Mouse (Mus musculus) kidney, embryonic 14.5 days (tissue): ENCODE data around the gene Foxp1. TPM values are rescaled to one million over a fixed set of nuclear protein-coding genes. Genes with fewer than 3 reads are reported as not detected.
A peak's percentile ranks its signal among the peaks of the same experiment; 100 is the strongest.

ENCODE experiments used
- ATAC-seq: fragments of 200-750 bp; cut with Nextera tagmentation; 2 replicates; pipeline ENCODE4 v1.8.0; 2017; ENCODE audit warnings: moderate number of reproducible peaks, mild to moderate bottlenecking, moderate TSS enrichment, moderate library complexity; ENCODE audit not compliant: low FRiP score, low TSS enrichment
- H3K27ac ChIP-seq: fragments of 300-500 bp; sonication (generic); 2 replicates; pipeline ENCODE4 v1.5.1; 2014; ENCODE audit warnings: low read depth, mild to moderate bottlenecking, low read length, moderate library complexity, mixed read lengths
- H3K27me3 ChIP-seq: fragments of 300-500 bp; sonication (generic); 2 replicates; pipeline ENCODE4 v1.6.1; 2014; ENCODE audit warnings: mild to moderate bottlenecking, low read length; ENCODE audit not compliant: control insufficient read depth, insufficient read depth
- H3K36me3 ChIP-seq: fragments of 300-500 bp; sonication (generic); 2 replicates; pipeline ENCODE4 v1.6.1; 2014; ENCODE audit warnings: low read length, mixed read lengths; ENCODE audit not compliant: control insufficient read depth, insufficient read depth
- H3K4me1 ChIP-seq: fragments of 300-500 bp; sonication (generic); 2 replicates; pipeline ENCODE4 v1.6.1; 2014; ENCODE audit warnings: low read length, mixed read lengths; ENCODE audit not compliant: control insufficient read depth, insufficient read depth
- H3K4me2 ChIP-seq: fragments of 300-500 bp; sonication (generic); replicated peaks from 2 replicates; pipeline ENCODE4 v1.6.1; 2014; ENCODE audit warnings: low read depth, mild to moderate bottlenecking, low read length
- H3K4me3 ChIP-seq: fragments of 300-500 bp; sonication (generic); 2 replicates; pipeline ENCODE4 v1.5.1; 2014; ENCODE audit warnings: mild to moderate bottlenecking, low read length
- H3K9ac ChIP-seq: fragments of 300-500 bp; sonication (generic); 2 replicates; pipeline ENCODE4 v1.6.1; 2014; ENCODE audit warnings: low read depth, mild to moderate bottlenecking, low read length, moderate library complexity
- H3K9me3 ChIP-seq: fragments of 300-500 bp; sonication (generic); 2 replicates; pipeline ENCODE4 v1.6.1; 2016; ENCODE audit warnings: low read length; ENCODE audit not compliant: control insufficient read depth
- WGBS: fragments of 180-500 bp; shearing (Covaris S2); extraction: QIAGEN DNeasy Blood & Tissue Kit; methylation state at CpG from one replicate; pipeline ENCODE4 v1.1.7; 2014; 5-methylcytosine and 5-hydroxymethylcytosine counted together
- polyA plus RNA-seq: library from polyadenylated mRNA; unstranded; fragments of >200 nt; fragmentation: Nextera tagmentation; extraction: Ambion mirVana; gene quantifications from 2 replicates; pipeline ENCODE4 v1.2.1, GENCODE M21; 2014

The Foxp1 gene
- polyA plus RNA-seq, 1 experiment from 2014 or later, result 67.4 TPM

GRCm38 (mm10) chr6:98977806-98978205 lies 544.7 kb downstream of the Foxp1 start:
- Histone ChIP-seq H3K4me2 (no peak overlapping the region), H3K9me3 (no peaks in the 10 kb centered on the region), H3K9ac (no peak overlapping the region), H3K4me3 (no peak overlapping the region), H3K4me1 (no peaks in the 10 kb centered on the region), H3K27ac (no peak overlapping the region), H3K27me3 (no peaks in the 10 kb centered on the region), H3K36me3 (peaks cover 7% of the 10 kb centered on the region; the same call in 1 of the 2 replicates)
- no peak for ATAC-seq
- WGBS, result 89% methylated on average over 4 of the region's 4 CpGs

- Histone ChIP-seq H3K4me3 (no peak overlapping the region), H3K4me1 (0 out of 2 replicates have a peak, but pooled peaks cover 3% of the 10 kb centered on the region), H3K4me2 (no peak overlapping the region), H3K9ac (no peak overlapping the region), H3K36me3 (peaks cover 7% of the 10 kb centered on the region; the same call in 1 of the 2 replicates), H3K9me3 (no peaks in the 10 kb centered on the region), H3K27me3 (no peaks in the 10 kb centered on the region), H3K27ac (no peak overlapping the region)
- 93% methylated on average over 6 of the region's 6 CpGs for WGBS
- ATAC-seq, result no peak
These were observed 546.6 kb downstream of the Foxp1 start for GRCm38 (mm10) chr6:98975918-98976317.

GRCm38 (mm10) chr6:98973433-98973832 lies 549.1 kb downstream of the Foxp1 start:
- 84% methylated on average over 5 of the region's 5 CpGs for WGBS

GRCm38 (mm10) chr6:98972404-98972803 lies 550.1 kb downstream of the Foxp1 start:
- WGBS, result 41% methylated on average over 7 of the region's 7 CpGs

More at GRCm38 (mm10) chr6:98973433-98973832, 549.1 kb downstream of the Foxp1 start:
- no peak overlapping the region for H3K9ac ChIP-seq
- H3K27me3 ChIP-seq, result no peaks in the 10 kb centered on the region
- H3K4me3 ChIP-seq, result no peak overlapping the region
- peaks cover 8% of the 10 kb centered on the region; the same call in 1 of the 2 replicates for H3K4me1 ChIP-seq
- no peak overlapping the region for H3K27ac ChIP-seq
- H3K9me3 ChIP-seq, result no peaks in the 10 kb centered on the region
- no peak overlapping the region for H3K4me2 ChIP-seq
- ATAC-seq, result no peak
- H3K36me3 ChIP-seq, result peaks cover 7% of the 10 kb centered on the region; the same call in 1 of the 2 replicates

DNA sequence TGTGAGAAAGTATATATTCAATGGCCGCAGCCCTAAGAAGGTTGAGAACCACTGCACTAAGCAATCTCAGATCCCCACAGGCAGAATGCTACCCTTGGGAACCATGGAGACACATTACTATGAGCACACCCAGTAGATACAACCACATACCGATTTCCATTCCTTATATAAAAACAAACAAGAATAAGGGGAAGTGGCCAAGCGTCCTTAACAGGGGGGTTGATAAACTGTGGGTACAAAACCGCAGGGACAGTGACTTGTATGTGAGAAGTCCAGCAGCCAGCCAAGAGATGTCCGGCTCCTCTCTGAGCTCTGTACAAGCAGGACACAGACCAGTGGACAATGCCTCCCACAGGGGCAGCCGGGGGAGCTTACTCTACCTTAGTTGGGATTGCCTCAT lies 563.2 kb downstream of the Foxp1 start:
- WGBS, result 75% methylated on average over 6 of the region's 6 CpGs

More at GRCm38 (mm10) chr6:98972404-98972803, 550.1 kb downstream of the Foxp1 start:
- Histone ChIP-seq H3K27ac (no peak overlapping the region), H3K4me1 (peaks cover 8% of the 10 kb centered on the region; the same call in 1 of the 2 replicates), H3K4me3 (no peak overlapping the region), H3K9me3 (no peaks in the 10 kb centered on the region), H3K4me2 (no peak overlapping the region), H3K9ac (no peak overlapping the region), H3K27me3 (no peaks in the 10 kb centered on the region), H3K36me3 (no peaks in the 10 kb centered on the region; the same call in 1 of the 2 replicates)
- ATAC-seq, result no peak

DNA sequence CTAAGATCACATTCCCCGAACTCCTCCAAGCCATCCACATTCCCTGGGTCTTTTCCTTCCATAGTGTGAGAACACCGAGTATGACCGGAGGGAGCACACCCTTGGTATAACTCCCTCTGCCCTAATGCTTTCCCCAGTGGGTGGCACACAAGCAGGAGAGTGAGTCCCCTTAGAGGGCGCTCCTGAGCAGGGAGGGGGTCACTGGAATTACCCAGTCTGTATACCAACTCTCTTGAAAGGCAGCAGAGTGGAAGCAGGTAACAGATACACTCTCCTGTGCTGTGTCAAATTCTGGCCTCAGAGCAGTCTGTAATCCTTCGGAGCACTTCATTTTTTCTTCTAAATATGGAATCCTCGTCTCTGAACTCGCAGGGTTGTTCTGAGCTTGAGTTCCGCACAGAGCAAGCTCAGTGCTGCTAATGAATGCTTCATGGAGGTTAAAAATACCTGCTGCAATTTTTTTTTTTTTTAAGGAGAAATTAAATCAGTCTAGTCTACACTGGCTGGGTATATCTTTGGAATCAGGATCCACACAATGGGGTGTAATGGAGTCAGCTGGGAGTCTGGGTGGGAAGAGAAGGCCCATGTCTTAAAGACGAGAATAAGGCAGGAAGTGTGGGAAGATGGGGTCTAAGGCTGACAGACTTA lies 565.9 kb downstream of the Foxp1 start:
- ATAC-seq, result no peak
- WGBS, result 88% methylated on average over 9 of the region's 9 CpGs
- Histone ChIP-seq H3K27ac (no peak overlapping the region), H3K4me3 (no peak overlapping the region), H3K9me3 (no peaks in the 10 kb centered on the region), H3K4me1 (no peaks in the 10 kb centered on the region), H3K36me3 (no peaks in the 10 kb centered on the region; the same call in 1 of the 2 replicates), H3K9ac (no peak overlapping the region), H3K27me3 (no peaks in the 10 kb centered on the region), H3K4me2 (no peak overlapping the region)

More for the DNA sequence above, 563.2 kb downstream of the Foxp1 start:
- H3K9ac ChIP-seq, result no peak overlapping the region
- H3K4me1 ChIP-seq, result no peaks in the 10 kb centered on the region
- ATAC-seq, result no peak
- H3K27me3 ChIP-seq, result no peaks in the 10 kb centered on the region
- H3K36me3 ChIP-seq, result no peaks in the 10 kb centered on the region; the same call in 1 of the 2 replicates
- H3K9me3 ChIP-seq, result no peaks in the 10 kb centered on the region
- no peak overlapping the region for H3K4me2 ChIP-seq
- no peak overlapping the region for H3K27ac ChIP-seq
- H3K4me3 ChIP-seq, result no peak overlapping the region

- Histone ChIP-seq H3K9me3 (no peaks in the 10 kb centered on the region), H3K4me3 (no peak overlapping the region), H3K9ac (no peak overlapping the region), H3K36me3 (no peaks in the 10 kb centered on the region; the same call in 1 of the 2 replicates), H3K4me2 (no peak overlapping the region), H3K27ac (no peak overlapping the region), H3K27me3 (no peaks in the 10 kb centered on the region), H3K4me1 (0 out of 2 replicates have a peak, but pooled peaks cover 5% of the 10 kb centered on the region)
- WGBS, result 70% methylated on average over 6 of the region's 6 CpGs
- ATAC-seq, result no peak
These were observed 566.8 kb downstream of the Foxp1 start for GRCm38 (mm10) chr6:98955706-98956105.

GRCm38 (mm10) chr6:98954439-98954838 lies 568.1 kb downstream of the Foxp1 start:
- H3K4me1 ChIP-seq, result peaks cover 15% of the 10 kb centered on the region
- no peak overlapping the region for H3K9ac ChIP-seq
- H3K27me3 ChIP-seq, result no peaks in the 10 kb centered on the region
- no peak overlapping the region for H3K4me3 ChIP-seq
- no peak for ATAC-seq
- WGBS, result 96% methylated on average over 5 of the region's 5 CpGs
- H3K36me3 ChIP-seq, result no peaks in the 10 kb centered on the region; the same call in 1 of the 2 replicates
- H3K27ac ChIP-seq, result no peak overlapping the region
- no peaks in the 10 kb centered on the region for H3K9me3 ChIP-seq
- no peak overlapping the region for H3K4me2 ChIP-seq

- 10% methylated on average over 6 of the region's 6 CpGs for WGBS
- no peaks in the 10 kb centered on the region; the same call in 1 of the 2 replicates for H3K36me3 ChIP-seq
- H3K27ac ChIP-seq, result peak overlapping the region; percentile 86
- peak; percentile 69; the same call in 1 of the 2 replicates for ATAC-seq
- H3K27me3 ChIP-seq, result no peaks in the 10 kb centered on the region
- no peaks in the 10 kb centered on the region for H3K9me3 ChIP-seq
- H3K4me2 ChIP-seq, result peak overlapping the region; percentile 10; the same call in 1 of the 2 replicates
- H3K4me3 ChIP-seq, result no peak overlapping the region
- no peak overlapping the region for H3K9ac ChIP-seq
- H3K4me1 ChIP-seq, result peaks cover 43% of the 10 kb centered on the region
These were observed 572.8 kb downstream of the Foxp1 start for GRCm38 (mm10) chr6:98949703-98950191.
